Mouse (Mus musculus) brain, embryonic 14.5 days (tissue): ENCODE results near the gene D7Ertd443e.

Experiments
- CTCF ChIP-seq: fragments of 200-500 bp; IDR thresholded peaks from 2 replicates; pipeline ENCODE4 v1.5.1; 2012; ENCODE audit warnings: inconsistent platforms, mild to moderate bottlenecking, moderate library complexity, borderline replicate concordance; ENCODE audit not compliant: insufficient read depth, insufficient read length; ENCODE audit errors: extremely low read depth
- POLR2A ChIP-seq: fragments of 200-500 bp; IDR thresholded peaks from 2 replicates; pipeline ENCODE4 v1.6.1; 2012; ENCODE audit warnings: mild to moderate bottlenecking, inconsistent platforms, borderline replicate concordance; ENCODE audit not compliant: poor library complexity, insufficient read depth, insufficient read length, severe bottlenecking; ENCODE audit errors: extremely low read depth

GRCm38 (mm10) chr7:134287570-134288222 is 97.8 kb downstream of the D7Ertd443e start:
- no peak for TF ChIP-seq POLR2A
- TF ChIP-seq CTCF = no peak
